Comparison of ENCODE assay signal across 9 mouse cellular contexts in genomic region chr3:135581606-135582117, GRCm38 (mm10).
DNase-seq lines count a peak whose midpoint lies in the region; ATAC-seq and TF ChIP-seq lines count a peak whose summit lies in the region.
"Had no signal": no experiment of that assay in that cellular context is flagged by ENCODE, and none has a peak within 500 bp of the region (broad histone marks: within the 10 kb centered on the region; RNA-seq: fewer than 3 reads in every experiment).

No protein-coding gene starts in this region.

- H3K27ac ChIP-seq in lung, embryonic 14.5 days (ENCODE audit: low read depth): no peak overlapping the region
- H3K27ac ChIP-seq in forebrain, embryonic 15.5 days (replicated peaks): 0 out of 2 replicates have a peak overlapping the region, but pooled peaks have one; percentile 11

- H3K36me3 ChIP-seq in lung, embryonic 14.5 days (ENCODE audit: insufficient read depth): peaks cover 23% of the 10 kb centered on the region
- H3K36me3 ChIP-seq in forebrain, embryonic 15.5 days: peaks cover 2% of the 10 kb centered on the region; the same call in 1 of the 2 replicates

- peak; percentile 79 for TF ChIP-seq CTCF in lung, embryonic 14.5 days (IDR thresholded peaks at IDR 0.05; ENCODE audit: low read depth)

- no peaks in the 10 kb centered on the region for H3K27me3 ChIP-seq in lung, embryonic 14.5 days (ENCODE audit: insufficient read depth, low read length)
- H3K27me3 ChIP-seq in forebrain, embryonic 15.5 days: no peaks in the 10 kb centered on the region

- peak; percentile 62; the same call in 1 of the 2 replicates for ATAC-seq in lung, embryonic 14.5 days (ENCODE audit: insufficient read depth)
- peak; percentile 64 for ATAC-seq in forebrain, embryonic 15.5 days (replicated peaks)

- H3K4me1 ChIP-seq in lung, embryonic 14.5 days (ENCODE audit: insufficient read depth): no peaks in the 10 kb centered on the region
- peaks cover 8% of the 10 kb centered on the region for H3K4me1 ChIP-seq in forebrain, embryonic 15.5 days

- H3K9me3 ChIP-seq in lung, embryonic 14.5 days (ENCODE audit: low read depth, low read length): no peaks in the 10 kb centered on the region
- no peaks in the 10 kb centered on the region for H3K9me3 ChIP-seq in forebrain, embryonic 15.5 days

- peak; percentile 76 for DNase-seq in lung, embryonic 14.5 days
- no peak for DNase-seq in lung, postnatal 25 days (ENCODE audit: low spot score)
- peak; percentile 15 for DNase-seq in cerebellum, adult 11-12 months
- peak; percentile 22 to 27 for DNase-seq in kidney, postnatal 36 days
- peak; percentile 54 for DNase-seq in naive thymus-derived CD4-positive, alpha-beta T cell, adult 2 months (ENCODE audit: low read depth)
- DNase-seq in adrenal gland, postnatal 10 days: no peak
- DNase-seq in urinary bladder, adult 2 months (ENCODE audit: low spot score): no peak

- H3K4me3 ChIP-seq in lung, embryonic 14.5 days (ENCODE audit: low read depth, low read length): no peak overlapping the region
- no peak overlapping the region for H3K4me3 ChIP-seq in forebrain, embryonic 15.5 days
- H3K4me3 ChIP-seq: erythroblast, embryonic 14.5 days had no signal

- no peak overlapping the region for H3K4me2 ChIP-seq in lung, embryonic 14.5 days
- H3K4me2 ChIP-seq in forebrain, embryonic 15.5 days (replicated peaks): no peak overlapping the region

- H3K9ac ChIP-seq in lung, embryonic 14.5 days: no peak overlapping the region
- no peak overlapping the region for H3K9ac ChIP-seq in forebrain, embryonic 15.5 days (replicated peaks)

- WGBS in lung, embryonic 14.5 days: 29% methylated on average over 10 of the region's 10 CpGs
- 10% methylated on average over 10 of the region's 10 CpGs for WGBS in forebrain, embryonic 15.5 days

Comparison
In these comparisons a context has a peak if more than half of its experiments do, and no peak if none do; other contexts are left out.
1. DNase-seq: peak in lung, embryonic 14.5 days (single experiment), cerebellum, adult 11-12 months (single experiment), kidney, postnatal 36 days (2 of 2) and naive thymus-derived CD4-positive, alpha-beta T cell, adult 2 months (single experiment); none in lung, postnatal 25 days (single experiment), adrenal gland, postnatal 10 days (single experiment) and urinary bladder, adult 2 months (single experiment).